Mouse (Mus musculus): ENCODE measurements at regions not wholly inside any gene's neighbourhood (a gene's known extent, or its start where the extent isn't known, plus 50 kb on each side); places are given as distances from the start of the nearest gene placed in this dataset.

GRCm38 (mm10) chr14:21932771-21933170, 56.6 kb downstream of the Zfp503 start:
- DNase-seq (ENCODE audit: low spot score), result no peak
- intact Hi-C loops (cut with DNase I), result no loop called here

DNA sequence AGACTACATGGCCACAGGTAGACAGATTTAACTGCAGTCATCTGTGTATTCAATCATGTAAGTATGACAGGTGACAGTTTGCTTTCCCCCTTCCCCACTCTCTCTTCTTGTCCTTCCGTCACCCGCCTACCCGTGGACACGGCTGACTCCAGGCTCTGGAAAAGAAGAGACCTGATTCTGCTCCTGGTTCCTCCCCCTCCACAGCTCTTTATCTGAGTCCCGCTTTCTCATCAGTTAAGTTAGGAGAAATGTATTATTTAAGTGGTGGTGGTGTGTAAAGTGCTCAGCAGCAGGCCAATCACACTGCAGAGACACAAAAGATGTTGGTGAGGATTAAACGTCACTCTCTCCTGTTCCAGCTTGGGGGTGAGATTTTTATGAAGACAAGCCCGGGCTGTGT, 57.5 kb downstream of the Zfp503 start:
- no peak for DNase-seq (ENCODE audit: low spot score)
- intact Hi-C loops (cut with DNase I), result no loop called here

DNA sequence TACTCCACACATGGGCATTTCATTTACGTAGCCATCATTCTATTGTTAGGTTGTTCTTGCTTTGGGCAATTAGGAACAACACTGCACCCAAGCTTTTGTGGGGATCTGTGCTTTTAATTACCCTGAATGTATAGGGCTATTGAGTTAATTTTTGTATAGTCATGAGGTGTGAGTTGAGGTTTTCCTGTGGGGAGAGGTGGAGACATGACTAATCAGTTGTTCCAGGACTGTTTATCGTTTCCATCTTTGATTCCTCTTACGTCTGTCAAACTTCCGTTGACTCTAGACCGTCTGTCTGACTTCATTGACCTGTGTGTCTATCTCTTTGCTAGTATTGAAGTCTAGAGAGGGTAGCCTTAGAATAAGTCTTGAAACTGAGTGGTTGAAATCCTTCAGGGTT, 60.4 kb downstream of the Zfp503 start:
- DNase-seq (ENCODE audit: low spot score), result no peak
- intact Hi-C loops (cut with DNase I), result no loop called here

DNA sequence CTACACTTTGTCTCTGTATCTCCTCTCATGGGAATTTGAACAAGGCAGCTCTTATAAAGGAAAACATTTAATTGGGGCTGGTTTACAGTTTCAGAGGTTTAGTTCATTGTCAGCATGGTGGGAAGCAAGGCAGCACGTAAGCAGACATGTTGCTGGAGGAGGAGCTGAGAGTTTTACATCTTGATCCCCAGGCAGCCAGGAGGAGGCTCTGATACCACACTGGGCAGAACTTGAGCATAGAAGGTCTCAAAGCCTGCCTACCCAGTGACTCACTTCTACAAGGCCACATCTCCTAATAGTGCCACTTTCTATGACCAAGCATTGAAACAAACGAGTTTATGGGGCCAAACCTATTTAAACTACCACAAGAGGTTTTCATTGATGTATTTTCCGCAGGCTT, 67.9 kb upstream of the Comtd1 start:
- intact Hi-C loops (cut with DNase I), result no loop called here
- no peak for DNase-seq (ENCODE audit: low spot score)

- DNase-seq (ENCODE audit: low spot score), result no peak
These were observed 56.0 kb upstream of the Comtd1 start for GRCm38 (mm10) chr14:21904498-21905395.

GRCm38 (mm10) chr14:21903562-21904497, 55.1 kb upstream of the Comtd1 start:
- intact Hi-C loops (cut with DNase I), result loop anchor here (5.0 kb wide), 1 partner anchor 78 kb away; no protein-coding TSS in a partner anchor
- no peak for DNase-seq (ENCODE audit: low spot score)

More at GRCm38 (mm10) chr14:21904498-21905395, 56.0 kb upstream of the Comtd1 start:
- intact Hi-C loops (cut with DNase I), result loop anchor here (5.0 kb wide), 1 partner anchor 78 kb away; no protein-coding TSS in a partner anchor

DNA sequence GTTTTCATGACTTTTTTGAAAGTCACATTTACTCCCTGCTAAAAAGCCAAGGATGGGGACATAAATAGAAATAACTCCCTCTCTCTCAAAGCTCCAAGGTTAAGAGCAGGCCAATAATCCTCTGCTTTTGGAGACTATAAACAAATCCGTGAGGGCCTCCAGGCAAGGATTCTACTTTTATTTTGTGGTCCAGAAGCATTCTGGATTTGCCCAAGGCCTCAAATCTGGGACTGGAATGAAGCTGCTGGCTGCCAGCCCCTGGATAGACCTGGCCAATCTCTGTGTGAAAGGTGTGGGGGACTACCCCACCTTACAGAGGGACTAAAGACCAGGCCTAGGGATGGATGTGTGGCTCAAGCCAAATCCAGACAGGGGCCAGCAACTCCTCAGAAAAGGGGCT, 54.1 kb upstream of the Comtd1 start:
- no peak for DNase-seq (ENCODE audit: low spot score)
- intact Hi-C loops (cut with DNase I), result loop anchor here (5.0 kb wide), 1 partner anchor 79 kb away; no protein-coding TSS in a partner anchor

GRCm38 (mm10) chr14:21902456-21902855, 53.7 kb upstream of the Comtd1 start:
- no peak for DNase-seq (ENCODE audit: low spot score)
- intact Hi-C loops (cut with DNase I), result loop anchor here (5.0 kb wide), 1 partner anchor 80 kb away; no protein-coding TSS in a partner anchor

DNA sequence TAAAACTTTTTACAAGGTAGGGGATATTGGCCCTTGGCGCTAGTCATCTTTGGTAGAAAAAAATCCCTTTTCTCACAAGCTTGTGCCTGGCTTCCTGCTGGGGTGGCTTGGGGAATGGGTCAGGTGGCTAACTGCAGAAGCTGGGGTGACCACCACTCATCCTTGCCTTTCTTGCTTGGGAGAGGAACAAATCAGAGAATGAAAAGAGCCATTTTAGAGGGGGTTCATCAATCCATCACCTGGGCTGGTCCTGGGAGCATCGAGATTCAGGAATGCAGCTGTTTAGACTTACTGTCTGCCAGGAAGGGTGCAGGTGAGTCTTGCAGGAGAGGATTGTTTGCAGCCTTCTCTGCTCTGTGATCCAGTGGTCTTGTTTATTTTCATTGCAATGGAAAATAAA, 52.2 kb upstream of the Comtd1 start:
- intact Hi-C loops (cut with DNase I), result loop anchor here (5.0 kb wide), 1 partner anchor 81 kb away; no protein-coding TSS in a partner anchor
- no peak for DNase-seq (ENCODE audit: low spot score)

DNA sequence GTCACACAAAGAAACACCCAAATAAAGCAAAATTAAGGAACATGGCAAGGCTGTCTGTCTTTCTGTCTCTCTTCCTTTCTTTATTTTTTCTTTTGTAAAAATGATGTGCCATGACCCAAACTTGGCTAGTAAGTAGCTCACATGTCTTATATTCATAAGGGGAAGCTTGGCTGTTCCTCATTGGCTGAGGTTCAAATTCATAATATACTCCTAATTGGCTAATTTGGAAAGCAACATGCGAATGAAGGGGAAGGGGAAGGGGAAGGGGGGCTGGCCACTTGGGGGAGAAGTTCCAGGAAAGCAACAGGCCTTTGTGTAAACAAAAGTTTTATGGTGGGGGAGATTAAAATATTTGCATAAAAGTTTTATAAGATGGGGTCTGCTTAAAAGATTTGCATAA, 51.7 kb upstream of the Comtd1 start:
- intact Hi-C loops (cut with DNase I), result loop anchor here (5.0 kb wide), 1 partner anchor 82 kb away; no protein-coding TSS in a partner anchor
- no peak for DNase-seq (ENCODE audit: low spot score)

Measured in heart, postnatal 25 days (tissue).